18 mouse cellular contexts compared by ENCODE assay signal in genomic region chr10:49050339-49050738, GRCm38 (mm10).
"Had no signal": no experiment of that assay in that cellular context is flagged by ENCODE, and none has a peak within 500 bp of the region (broad histone marks: within the 10 kb centered on the region; RNA-seq: fewer than 3 reads in every experiment).

No protein-coding gene starts in this region.

- H3K27me3 ChIP-seq: kidney, embryonic 15.5 days; limb, embryonic 12.5 days; limb, embryonic 15.5 days; liver, embryonic 13.5 days; neural tube, embryonic 13.5 days; stomach, embryonic 15.5 days had no signal

- H3K36me3 ChIP-seq: kidney, embryonic 15.5 days; limb, embryonic 12.5 days; limb, embryonic 15.5 days; liver, embryonic 13.5 days; neural tube, embryonic 13.5 days; stomach, embryonic 15.5 days had no signal

- H3K9me3 ChIP-seq: kidney, embryonic 15.5 days; limb, embryonic 12.5 days; limb, embryonic 15.5 days; liver, embryonic 13.5 days; neural tube, embryonic 13.5 days; stomach, embryonic 15.5 days had no signal

- H3K9ac ChIP-seq: kidney, embryonic 15.5 days; limb, embryonic 12.5 days; limb, embryonic 15.5 days; liver, embryonic 13.5 days; neural tube, embryonic 13.5 days; stomach, embryonic 15.5 days had no signal

- H3K4me3 ChIP-seq: kidney, embryonic 15.5 days; limb, embryonic 12.5 days; limb, embryonic 15.5 days; liver, embryonic 13.5 days; neural tube, embryonic 13.5 days; stomach, embryonic 15.5 days had no signal

- H3K4me1 ChIP-seq: kidney, embryonic 15.5 days; limb, embryonic 12.5 days; limb, embryonic 15.5 days; liver, embryonic 13.5 days; neural tube, embryonic 13.5 days; stomach, embryonic 15.5 days had no signal

- DNase-seq: kidney, adult 8-10 months; kidney, postnatal 10 days; kidney, postnatal 36 days; left cerebral cortex, postnatal 4 days; liver, embryonic 13.5 days; lung, adult 2 months; lung, postnatal 14 days; lung, postnatal 4 days; midbrain, embryonic 14.5 days; retina, postnatal 1 day; right cerebral cortex, postnatal 25 days; spleen, adult 18-20 months; thymus, postnatal 25 days had no signal

- H3K27ac ChIP-seq: kidney, embryonic 15.5 days; limb, embryonic 12.5 days; limb, embryonic 15.5 days; liver, embryonic 13.5 days; neural tube, embryonic 13.5 days; stomach, embryonic 15.5 days had no signal
